Mouse (Mus musculus) erythroblast, embryonic 14.5 days (primary cell): ENCODE measurements around the gene Ikzf3. TPM values are rescaled to one million over a fixed set of nuclear protein-coding genes. Genes with fewer than 3 reads are reported as not detected.

ENCODE experiments used
- H3K27me3 ChIP-seq: 2 replicates; pipeline ENCODE4 v1.6.1; 2012; ENCODE audit warnings: inconsistent platforms; ENCODE audit not compliant: control insufficient read depth
- H3K36me3 ChIP-seq: 2 replicates; pipeline ENCODE4 v1.6.1; 2012; ENCODE audit warnings: mild to moderate bottlenecking, inconsistent platforms; ENCODE audit not compliant: control insufficient read depth
- H3K4me1 ChIP-seq: 2 replicates; pipeline ENCODE4 v1.6.1; 2012; ENCODE audit warnings: inconsistent platforms; ENCODE audit not compliant: control insufficient read depth
- H3K4me3 ChIP-seq: replicated peaks from 2 replicates; pipeline ENCODE3; 2012; ENCODE audit warnings: moderate library complexity, mild to moderate bottlenecking, inconsistent platforms
- H3K9me3 ChIP-seq: 2 replicates; pipeline ENCODE4 v1.6.1; 2012; ENCODE audit warnings: low read length, inconsistent platforms, mixed read lengths; ENCODE audit not compliant: control insufficient read depth
- GATA1 ChIP-seq: IDR thresholded peaks from 2 replicates; pipeline ENCODE4 v1.6.1; 2012; ENCODE audit warnings: low read length, inconsistent platforms, mixed read lengths
- TAL1 ChIP-seq: IDR thresholded peaks from 3 replicates; pipeline ENCODE4 v1.6.1; 2012; ENCODE audit warnings: low read length, inconsistent platforms, mixed read lengths
- polyA plus RNA-seq: library from polyadenylated mRNA; stranded (reverse); fragments of >175 nt; gene quantifications from 2 replicates; pipeline ENCODE4 v1.2.3, GENCODE M21; 2012

Ikzf3 gene
- polyA plus RNA-seq, 1 experiment = not detected

GRCm38 (mm10) chr11:98550975-98551828, 5.4 kb upstream of the Ikzf3 start, which contains the start of gene Zpbp2:
Gene Zpbp2, plus strand, starts transcription at chr11:98551097.
- H3K36me3 ChIP-seq = no peaks in the 10 kb centered on the region
- peaks cover 48% of the 10 kb centered on the region for H3K27me3 ChIP-seq
- H3K4me3 ChIP-seq = peak within 1 kb of the TSS; percentile 94
- peaks cover 7% of the 10 kb centered on the region for H3K9me3 ChIP-seq
- peak; percentile 70; the same call in 1 of the 2 replicates for TF ChIP-seq GATA1
- TF ChIP-seq TAL1 = no peak
- peaks cover 22% of the 10 kb centered on the region for H3K4me1 ChIP-seq

- no peaks in the 10 kb centered on the region for H3K36me3 ChIP-seq
- TF ChIP-seq TAL1 = no peak
- TF ChIP-seq GATA1 = no peak
- H3K4me1 ChIP-seq = peaks cover 22% of the 10 kb centered on the region
- peak overlapping the region; percentile 94 for H3K4me3 ChIP-seq
- peaks cover 55% of the 10 kb centered on the region for H3K27me3 ChIP-seq
- H3K9me3 ChIP-seq = peaks cover 13% of the 10 kb centered on the region
Observed at GRCm38 (mm10) chr11:98550311-98550974, 4.6 kb upstream of the Ikzf3 start.

- Histone ChIP-seq H3K27me3 (peaks cover 66% of the 10 kb centered on the region), H3K4me3 (no peak overlapping the region), H3K4me1 (peaks cover 22% of the 10 kb centered on the region), H3K36me3 (no peaks in the 10 kb centered on the region), H3K9me3 (peaks cover 13% of the 10 kb centered on the region)
- TF ChIP-seq GATA1 = no peak
- TF ChIP-seq TAL1 = no peak
Observed at GRCm38 (mm10) chr11:98549363-98549762, 3.5 kb upstream of the Ikzf3 start.

DNA sequence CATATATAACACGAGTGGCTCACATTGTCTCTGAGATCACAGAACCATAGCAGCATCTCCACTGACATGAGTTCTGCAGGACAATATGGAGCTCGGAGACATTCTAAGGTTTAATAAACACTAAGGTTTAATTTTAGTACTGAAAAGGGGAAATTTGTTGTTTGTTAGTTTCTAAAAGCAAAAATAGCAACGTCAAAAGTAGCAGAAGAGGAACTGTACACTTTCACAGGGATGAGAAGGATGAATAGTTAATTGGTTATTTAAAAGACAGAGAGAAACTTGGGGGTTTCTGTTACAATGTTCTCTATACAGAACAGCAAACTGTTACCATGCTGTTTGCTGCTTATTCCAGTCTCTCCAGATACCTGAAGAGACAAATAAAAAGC, 1.5 kb upstream of the Ikzf3 start:
- H3K9me3 ChIP-seq = peaks cover 10% of the 10 kb centered on the region
- TF ChIP-seq TAL1 = no peak
- no peak for TF ChIP-seq GATA1
- H3K36me3 ChIP-seq = no peaks in the 10 kb centered on the region
- peaks cover 22% of the 10 kb centered on the region for H3K4me1 ChIP-seq
- H3K27me3 ChIP-seq = peaks cover 87% of the 10 kb centered on the region
- no peak overlapping the region for H3K4me3 ChIP-seq

DNA sequence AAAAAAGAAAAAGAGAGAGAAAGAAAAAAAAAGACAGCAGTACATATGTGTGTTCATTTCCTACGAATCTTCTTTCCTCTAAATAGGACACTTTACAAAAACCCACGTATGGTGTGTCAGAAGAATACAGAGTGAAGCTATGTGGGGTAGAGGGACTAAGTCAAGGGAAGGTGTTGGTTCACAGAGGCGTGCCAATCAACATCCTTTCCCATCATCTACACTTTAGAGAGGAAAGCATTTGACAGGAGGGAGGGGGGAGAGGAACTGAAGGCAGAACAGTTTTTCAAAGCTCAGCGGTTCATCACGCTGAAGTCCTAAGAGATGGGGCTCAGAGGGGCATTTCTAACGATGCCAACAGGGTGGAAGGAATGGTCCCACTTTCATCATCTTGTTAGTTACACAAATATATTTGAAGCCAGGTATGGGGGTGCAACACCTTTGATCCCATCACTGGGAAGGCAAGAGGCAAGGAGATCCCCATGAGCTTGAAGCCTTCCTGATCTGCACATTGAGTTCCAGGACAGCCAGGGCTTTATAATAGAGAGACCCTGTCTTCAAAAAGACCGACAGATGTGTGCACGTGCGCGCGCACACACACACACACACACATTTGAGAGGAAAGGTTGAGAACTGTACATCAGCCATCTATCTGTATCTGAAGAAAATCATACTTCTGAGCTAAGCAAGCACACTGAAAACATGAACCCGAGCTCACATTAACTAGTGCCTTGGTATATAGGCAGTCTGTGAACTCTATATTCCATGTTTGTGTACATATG, 887 bp upstream of the Ikzf3 start:
- Histone ChIP-seq H3K27me3 (peaks cover 93% of the 10 kb centered on the region), H3K36me3 (no peaks in the 10 kb centered on the region), H3K4me1 (peaks cover 17% of the 10 kb centered on the region), H3K9me3 (peaks cover 10% of the 10 kb centered on the region), H3K4me3 (no peak overlapping the region)
- TF ChIP-seq TAL1 (no peak), GATA1 (no peak)

DNA sequence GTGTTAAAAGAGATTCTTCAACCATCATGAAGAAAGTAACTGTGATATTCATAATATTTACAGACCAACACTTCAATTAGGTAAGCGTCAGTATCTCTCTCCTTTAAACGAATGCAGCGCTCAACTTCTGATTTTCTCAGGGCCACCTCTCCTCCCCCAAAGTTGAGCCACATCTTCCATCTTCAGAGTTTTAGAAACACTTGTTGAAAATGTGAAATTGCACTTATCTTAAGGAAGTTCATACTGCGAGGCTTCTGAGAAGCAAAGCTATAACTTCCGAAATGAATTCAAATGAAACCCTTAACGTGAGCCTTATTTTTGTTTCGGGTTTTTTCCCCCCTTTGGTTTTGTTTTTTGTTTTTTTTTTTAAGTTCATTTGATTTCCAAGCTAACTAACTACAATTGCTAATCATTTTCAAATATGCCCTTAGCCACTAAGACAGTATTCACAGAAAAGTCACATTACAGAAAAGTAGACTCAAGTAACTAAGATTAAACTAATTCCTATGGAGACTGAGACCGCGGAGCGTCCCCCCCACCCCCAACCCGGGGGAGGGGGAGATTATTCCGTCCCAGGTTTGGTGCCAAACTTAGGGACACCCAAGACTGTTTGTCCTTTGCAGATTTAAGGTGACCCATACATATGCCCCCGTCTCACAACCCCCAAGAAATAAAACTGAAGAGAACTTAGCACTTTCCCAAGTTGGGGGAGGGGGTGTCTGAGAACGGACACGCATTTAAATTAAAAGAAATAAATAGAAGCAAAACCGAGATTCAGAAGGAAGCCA, 747 bp downstream of the Ikzf3 start:
- no peaks in the 10 kb centered on the region for H3K36me3 ChIP-seq
- no peak overlapping the region for H3K4me3 ChIP-seq
- peaks cover 1% of the 10 kb centered on the region for H3K4me1 ChIP-seq
- H3K9me3 ChIP-seq = peaks cover 12% of the 10 kb centered on the region
- TF ChIP-seq TAL1 = no peak
- no peak for TF ChIP-seq GATA1
- peaks cover 92% of the 10 kb centered on the region for H3K27me3 ChIP-seq

DNA sequence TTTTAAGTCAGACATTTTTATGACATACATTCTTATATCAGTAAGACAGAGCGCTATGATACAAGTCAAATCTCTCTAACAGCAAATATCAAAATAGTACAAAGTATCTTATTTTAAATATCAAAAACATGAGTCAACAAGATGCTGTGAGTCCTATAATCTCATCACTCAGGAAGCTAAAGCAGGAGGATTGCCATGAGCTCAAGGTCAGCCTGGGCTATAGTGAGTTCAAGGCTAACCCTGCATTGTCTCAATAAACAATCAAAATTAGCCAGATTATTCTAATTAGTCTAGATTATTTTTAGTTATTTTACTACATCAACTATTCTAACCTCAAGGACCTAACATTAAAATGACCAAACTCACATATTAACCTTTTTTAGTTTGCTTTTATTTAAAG, 2.4 kb downstream of the Ikzf3 start:
- Histone ChIP-seq H3K4me3 (no peak overlapping the region), H3K9me3 (peaks cover 22% of the 10 kb centered on the region), H3K27me3 (peaks cover 78% of the 10 kb centered on the region), H3K36me3 (no peaks in the 10 kb centered on the region), H3K4me1 (no peaks in the 10 kb centered on the region)
- no peak for TF ChIP-seq TAL1
- no peak for TF ChIP-seq GATA1

- TF ChIP-seq GATA1 (no peak), TAL1 (no peak)
- H3K4me1 ChIP-seq = no peaks in the 10 kb centered on the region
- H3K9me3 ChIP-seq = peaks cover 22% of the 10 kb centered on the region
- H3K4me3 ChIP-seq = no peak overlapping the region
- no peaks in the 10 kb centered on the region for H3K36me3 ChIP-seq
- peaks cover 70% of the 10 kb centered on the region for H3K27me3 ChIP-seq
Observed at GRCm38 (mm10) chr11:98542553-98542952, 3.3 kb downstream of the Ikzf3 start.
